Mouse (Mus musculus) cerebellum, adult 11-12 months (tissue): ENCODE results near the gene Pdk4.

Experiments used
- DNase-seq: peaks from one replicate; pipeline ENCODE4 v3.0.0; 2022

Gene Pdk4

GRCm38 (mm10) chr6:5444331-5444898 is 51.7 kb downstream of the Pdk4 start:
- DNase-seq, result no peak

- DNase-seq, result no peak
Observed at GRCm38 (mm10) chr6:5443104-5443863, 52.8 kb downstream of the Pdk4 start.

- DNase-seq, result no peak
Observed at GRCm38 (mm10) chr6:5442316-5443085, 53.6 kb downstream of the Pdk4 start.

- no peak for DNase-seq
Observed at GRCm38 (mm10) chr6:5441221-5441620, 54.9 kb downstream of the Pdk4 start.

- no peak for DNase-seq
Observed at GRCm38 (mm10) chr6:5437757-5438156, 58.4 kb downstream of the Pdk4 start.

- no peak for DNase-seq
Observed at GRCm38 (mm10) chr6:5433887-5434286, 62.2 kb downstream of the Pdk4 start.
